8 mouse cellular contexts compared by ENCODE assay signal in genomic region chr10:62300006-62300827, GRCm38 (mm10). TPM values are rescaled to one million over a fixed set of nuclear protein-coding genes. Genes with fewer than 3 reads are reported as not detected.
DNase-seq lines count a peak whose midpoint lies in the region; ATAC-seq and TF ChIP-seq lines count a peak whose summit lies in the region.

No protein-coding gene starts in this region.

- H3K36me3 ChIP-seq in liver, embryonic 14.5 days (replicated peaks; ENCODE audit: control insufficient read depth, insufficient read depth, low read depth), result peaks cover 67% of the 10 kb centered on the region
- H3K36me3 ChIP-seq in liver, embryonic 11.5 days (ENCODE audit: control insufficient read depth, insufficient read depth, low read length), result peaks cover 40% of the 10 kb centered on the region
- H3K36me3 ChIP-seq in midbrain, embryonic 11.5 days (ENCODE audit: control insufficient read depth, insufficient read depth, low read length), result no peaks in the 10 kb centered on the region

- 80% methylated on average over 23 of the region's 23 CpGs for WGBS in liver, embryonic 14.5 days (ENCODE audit: insufficient replicate concordance)
- 85% methylated on average over 23 of the region's 23 CpGs for WGBS in liver, embryonic 11.5 days
- whole genome bisulfite sequencing in midbrain, embryonic 11.5 days, result 91% methylated on average over 23 of the region's 23 CpGs

- no peak overlapping the region for H3K4me2 ChIP-seq in liver, embryonic 14.5 days (ENCODE audit: low read depth)
- no peak overlapping the region for H3K4me2 ChIP-seq in liver, embryonic 11.5 days
- no peak overlapping the region for H3K4me2 ChIP-seq in midbrain, embryonic 11.5 days

- 0 out of 2 replicates have a peak, but pooled peaks have one; percentile 26 for ATAC-seq in liver, embryonic 14.5 days (ENCODE audit: insufficient read depth)
- ATAC-seq in liver, embryonic 11.5 days (replicated peaks; ENCODE audit: low FRiP score), result no peak
- ATAC-seq in midbrain, embryonic 11.5 days (ENCODE audit: low FRiP score), result no peak

- no peaks in the 10 kb centered on the region for H3K4me1 ChIP-seq in liver, embryonic 14.5 days (replicated peaks; ENCODE audit: control insufficient read depth in 2 of 2, insufficient read depth in 2 of 2, low read length in 1 of 2)
- H3K4me1 ChIP-seq in liver, embryonic 11.5 days (replicated peaks; ENCODE audit: control insufficient read depth, insufficient read depth, low read length), result no peaks in the 10 kb centered on the region
- H3K4me1 ChIP-seq in midbrain, embryonic 11.5 days (ENCODE audit: control insufficient read depth, insufficient read depth, low read length), result no peaks in the 10 kb centered on the region

- no peaks in the 10 kb centered on the region for H3K9me3 ChIP-seq in liver, embryonic 14.5 days (ENCODE audit: control insufficient read depth, low read length)
- no peaks in the 10 kb centered on the region for H3K9me3 ChIP-seq in liver, embryonic 11.5 days (ENCODE audit: control insufficient read depth, low read length)
- no peaks in the 10 kb centered on the region for H3K9me3 ChIP-seq in midbrain, embryonic 11.5 days (ENCODE audit: control insufficient read depth, low read length)

- no peak for TF ChIP-seq EP300 in liver, embryonic 14.5 days (IDR thresholded peaks at IDR 0.05; ENCODE audit: low read depth)

- H3K4me3 ChIP-seq in liver, embryonic 14.5 days (ENCODE audit: insufficient read depth in 1 of 2, low read depth in 2 of 2, low read length in 2 of 2), result no peak overlapping the region
- H3K4me3 ChIP-seq in liver, embryonic 11.5 days (ENCODE audit: low read depth, low read length), result no peak overlapping the region
- no peak overlapping the region for H3K4me3 ChIP-seq in midbrain, embryonic 11.5 days (ENCODE audit: low read depth, low read length)

- no peaks in the 10 kb centered on the region for H3K27me3 ChIP-seq in liver, embryonic 14.5 days (ENCODE audit: control insufficient read depth, insufficient read depth, low read length)
- no peaks in the 10 kb centered on the region for H3K27me3 ChIP-seq in liver, embryonic 11.5 days (replicated peaks; ENCODE audit: control insufficient read depth, insufficient read depth, low read length)
- no peaks in the 10 kb centered on the region for H3K27me3 ChIP-seq in midbrain, embryonic 11.5 days (ENCODE audit: control insufficient read depth, insufficient read depth, low read length)

- no peak overlapping the region for H3K9ac ChIP-seq in liver, embryonic 14.5 days (replicated peaks)
- H3K9ac ChIP-seq in liver, embryonic 11.5 days (ENCODE audit: low read depth, low read length), result no peak overlapping the region
- no peak overlapping the region for H3K9ac ChIP-seq in midbrain, embryonic 11.5 days (ENCODE audit: low read length)

- DNase-seq in liver, embryonic 14.5 days (ENCODE audit: low read depth in 3 of 3, low spot score in 3 of 3), result no peak
- DNase-seq in liver, embryonic 11.5 days (ENCODE audit: low spot score), result no peak
- DNase-seq in adrenal gland, postnatal 14 days, result peak; percentile 86
- peak; percentile 81 for DNase-seq in fibroblast of lung, adult 2 months (ENCODE audit: low read depth)
- DNase-seq in left cerebral cortex, adult 18-20 months (ENCODE audit: low spot score in 2 of 2), result peak; percentile 50 to 59
- DNase-seq in retina, postnatal 1 day, result peak; percentile 92
- DNase-seq in midbrain, embryonic 11.5 days (ENCODE audit: low spot score, missing footprints), result no peak
- no peak for DNase-seq in c-Kit-positive CD71-positive TER-119-positive erythroid progenitor cells, embryonic 14.5 days (ENCODE audit: low spot score)

- TF ChIP-seq CTCF in liver, embryonic 14.5 days (IDR thresholded peaks at IDR 0.05; ENCODE audit: low read depth), result no peak

- H3K27ac ChIP-seq in liver, embryonic 14.5 days, result no peak overlapping the region
- no peak overlapping the region for H3K27ac ChIP-seq in liver, embryonic 11.5 days (ENCODE audit: low read depth, low read length)
- no peak overlapping the region for H3K27ac ChIP-seq in midbrain, embryonic 11.5 days (ENCODE audit: low read depth, low read length)

RNA-seq across cellular contexts. Expression of gene Tacr2, which starts 48.0 kb away (rescaled TPM):
- not detected in 2 replicates for polyA plus RNA-seq in liver, embryonic 14.5 days (2012; rRNA removed)
- not detected in 2 replicates for polyA plus RNA-seq in liver, embryonic 14.5 days (2014; fragmentation: Nextera tagmentation; extraction: Ambion mirVana)
- not detected in 2 replicates for polyA plus RNA-seq in liver, embryonic 11.5 days (2014; fragmentation: Nextera tagmentation; extraction: Ambion mirVana)
- total RNA-seq in adrenal gland, postnatal 14 days (2021), result 10.1 and 15.3 TPM in 2 replicates
- under 1 TPM; 0.23 to 0.30 TPM for total RNA-seq in left cerebral cortex, adult 18-20 months (2021)
- not detected in 2 replicates for polyA plus RNA-seq in midbrain, embryonic 11.5 days (2014; fragmentation: Nextera tagmentation; extraction: Ambion mirVana)

Comparison
In these comparisons a context has a peak if more than half of its experiments do, and no peak if none do; other contexts are left out.
1. DNase-seq: peak in adrenal gland, postnatal 14 days (single experiment), fibroblast of lung, adult 2 months (single experiment), left cerebral cortex, adult 18-20 months (2 of 2) and retina, postnatal 1 day (single experiment); none in liver, embryonic 14.5 days (0 of 3), liver, embryonic 11.5 days (single experiment), midbrain, embryonic 11.5 days (single experiment) and c-Kit-positive CD71-positive TER-119-positive erythroid progenitor cells, embryonic 14.5 days (single experiment).